Mouse (Mus musculus): Measurements from ENCODE around the gene Crhr1.

- TF ChIP-seq GATA1 (IDR thresholded peaks at IDR 0.05; ENCODE audit: borderline replicate concordance, low read length), result no peak
- TF ChIP-seq FLI1 (IDR thresholded peaks at IDR 0.05; ENCODE audit: low read length), result no peak
These were observed 22.3 kb upstream of the Crhr1 start for GRCm38 (mm10) chr11:104110366-104110765.

All from megakaryocyte, embryonic 14.5 days (primary cell).